Mouse (Mus musculus): ENCODE measurements at regions not wholly inside any gene's neighbourhood (a gene's known extent, or its start where the extent isn't known, plus 50 kb on each side); places are given as distances from the start of the nearest gene placed in this dataset.

DNA sequence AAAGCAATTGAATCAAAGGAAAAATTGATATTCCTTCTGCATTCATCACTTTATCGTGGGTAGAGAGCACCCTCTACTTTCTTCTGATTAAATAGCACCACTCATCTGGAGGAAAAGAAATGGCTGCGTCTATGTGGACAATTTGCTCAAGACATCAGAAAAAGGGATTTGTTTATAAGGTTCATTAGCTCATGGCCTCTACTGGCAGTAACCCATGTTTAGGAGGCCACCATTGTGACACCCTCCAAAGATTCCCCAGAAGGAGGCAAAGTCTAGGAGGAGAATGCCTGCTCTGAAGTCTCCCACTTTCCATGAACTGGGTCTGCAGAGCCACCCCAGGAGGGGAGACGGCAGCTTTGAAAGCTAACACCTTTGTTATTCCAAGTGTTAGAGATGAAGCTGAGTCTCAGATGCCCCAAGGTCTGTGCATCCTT, 147.2 kb upstream of the Plscr5 start:
- no peak for ATAC-seq

DNA sequence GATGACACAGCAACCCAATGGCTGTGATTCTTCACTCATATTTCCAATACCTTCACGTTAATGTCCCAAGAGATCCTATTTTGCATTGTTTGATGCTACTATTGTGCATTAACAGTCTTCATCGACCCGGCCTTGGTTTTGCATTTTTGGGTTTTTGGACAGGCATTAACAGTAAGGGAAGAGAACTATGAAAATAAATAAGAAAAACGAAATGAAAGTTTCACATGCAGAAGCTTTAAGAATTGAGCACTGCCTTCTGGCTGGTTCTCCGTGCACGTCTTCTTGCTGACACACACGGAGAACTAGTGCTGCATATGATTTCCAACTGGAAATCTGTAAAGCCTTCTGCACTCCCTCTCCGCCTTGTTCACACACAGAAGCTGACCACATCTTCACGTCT, 148.6 kb upstream of the Plscr5 start:
- ATAC-seq = no peak

DNA sequence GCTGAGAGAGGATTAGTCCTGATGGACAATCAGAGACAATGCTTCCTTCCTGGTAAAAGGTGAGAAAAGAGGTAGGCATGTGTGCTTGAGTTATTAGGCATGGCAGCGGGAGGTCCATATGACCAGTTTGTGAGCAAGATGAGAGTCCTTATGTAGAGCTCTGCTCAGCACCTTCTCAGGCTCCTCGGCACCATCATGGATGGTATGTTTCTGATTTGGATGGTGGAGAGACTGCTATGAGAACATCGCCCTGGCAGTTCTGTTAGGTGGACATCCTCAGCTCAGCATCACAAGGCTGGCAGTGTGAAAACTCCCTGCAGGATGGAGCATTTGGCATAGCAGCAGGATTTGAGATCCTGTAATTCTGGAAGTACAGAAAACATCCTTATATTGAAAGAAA, 176.2 kb upstream of the Plscr5 start:
- no peak for ATAC-seq

GRCm38 (mm10) chr9:92015923-92016322, 176.8 kb upstream of the Plscr5 start:
- no peak for ATAC-seq

GRCm38 (mm10) chr9:91988240-91988639, 204.5 kb upstream of the Plscr5 start:
- ATAC-seq = no peak

- ATAC-seq = no peak
Observed at GRCm38 (mm10) chr9:91981955-91982621, 210.6 kb upstream of the Plscr5 start.

GRCm38 (mm10) chr9:91981499-91981898, 211.2 kb upstream of the Plscr5 start:
- no peak for ATAC-seq

DNA sequence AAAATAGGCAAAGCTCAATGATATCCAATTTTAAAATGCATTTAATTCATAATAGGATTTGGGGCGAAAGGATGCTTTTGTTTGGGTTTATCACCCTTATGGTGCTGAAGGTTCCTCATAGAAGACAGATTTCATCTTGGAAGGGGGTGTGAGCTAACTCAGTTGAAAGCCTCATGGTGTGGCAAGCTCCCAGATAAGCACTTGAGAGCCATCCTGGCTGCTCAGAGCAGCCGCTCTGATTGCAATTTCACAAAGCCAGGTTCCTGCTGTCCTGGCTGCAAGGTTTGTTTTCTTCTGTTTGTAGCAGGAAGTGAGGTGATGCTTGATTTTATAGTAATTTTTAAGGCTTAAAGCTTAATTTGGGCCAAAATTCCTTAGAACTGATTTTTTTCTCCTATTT, 228.7 kb upstream of the Plscr5 start:
- ATAC-seq = no peak

DNA sequence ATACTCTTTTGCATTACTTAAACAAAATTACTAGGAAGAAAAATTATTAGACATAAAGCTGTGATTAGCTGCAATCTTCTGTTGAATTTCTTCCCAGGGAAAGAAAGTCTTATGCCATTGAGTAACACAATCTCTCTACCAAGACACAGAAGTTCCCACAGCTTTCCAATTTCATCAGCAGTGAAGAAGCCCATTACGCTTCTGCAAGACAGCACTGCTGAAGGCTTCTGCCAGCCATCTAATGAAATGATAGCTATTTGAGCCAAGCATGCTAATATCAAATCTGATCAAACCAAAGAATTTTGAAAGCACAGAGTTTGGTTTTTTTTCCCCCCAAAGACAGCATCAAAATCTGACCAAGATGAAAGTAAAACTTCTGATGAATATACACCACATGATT, 230.0 kb upstream of the Plscr5 start:
- ATAC-seq = no peak

GRCm38 (mm10) chr9:91961666-91962065, 231.1 kb upstream of the Plscr5 start:
- no peak for ATAC-seq

GRCm38 (mm10) chr9:91960556-91961325, 232.0 kb upstream of the Plscr5 start:
- no peak for ATAC-seq

GRCm38 (mm10) chr9:91959592-91959991, 233.1 kb upstream of the Plscr5 start:
- no peak for ATAC-seq

- no peak for ATAC-seq
Observed at GRCm38 (mm10) chr9:91959076-91959475, 233.7 kb upstream of the Plscr5 start.

DNA sequence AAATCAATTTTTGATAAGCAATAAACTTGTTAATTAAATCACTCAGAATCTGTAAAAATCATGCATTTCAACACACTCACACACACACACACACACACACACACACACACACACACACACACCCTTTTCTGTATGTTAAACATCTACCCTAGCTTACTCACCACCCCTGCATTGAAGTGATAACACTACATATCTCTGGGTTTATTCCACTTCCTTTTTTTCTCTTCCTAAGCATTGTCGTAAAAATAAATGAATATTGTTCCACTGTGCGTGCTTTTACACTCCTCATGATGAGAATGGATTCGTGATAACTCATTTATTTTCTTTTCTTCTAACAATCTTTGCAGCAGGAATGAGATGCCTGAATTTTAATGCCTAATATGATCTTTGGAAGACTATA, 234.3 kb upstream of the Plscr5 start:
- no peak for ATAC-seq

GRCm38 (mm10) chr9:91957061-91957460, 235.7 kb upstream of the Plscr5 start:
- no peak for ATAC-seq

- no peak for ATAC-seq
Observed at GRCm38 (mm10) chr9:91948746-91949145, 244.0 kb upstream of the Plscr5 start.

- no peak for ATAC-seq
Observed at GRCm38 (mm10) chr9:91942001-91942400, 250.7 kb upstream of the Plscr5 start.

- no peak for ATAC-seq
Observed at GRCm38 (mm10) chr9:91938729-91939128, 254.0 kb upstream of the Plscr5 start.

- no peak for ATAC-seq
Observed at GRCm38 (mm10) chr9:91904066-91904465, 288.7 kb upstream of the Plscr5 start.

DNA sequence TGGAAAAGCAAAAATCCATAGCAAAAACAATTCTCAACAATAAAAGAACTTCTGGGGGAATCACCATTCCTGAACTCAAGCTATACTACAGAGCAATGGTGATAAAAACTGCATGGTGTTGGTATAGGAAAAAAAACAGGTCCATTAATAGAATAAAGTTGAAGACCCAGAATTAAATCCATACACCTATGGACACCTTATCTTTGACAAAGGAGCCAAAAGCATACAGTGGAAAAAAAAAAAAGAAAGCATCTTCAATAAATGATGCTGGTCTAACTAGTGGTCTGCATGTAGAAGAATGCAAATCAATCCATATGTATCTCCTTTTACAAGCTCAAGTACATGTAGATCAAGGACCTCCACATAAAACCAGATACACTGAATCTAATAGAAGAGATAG, 291.8 kb upstream of the Plscr5 start:
- ATAC-seq = peak; percentile 93

GRCm38 (mm10) chr9:91876823-91877222, 315.9 kb upstream of the Plscr5 start:
- ATAC-seq = no peak

GRCm38 (mm10) chr9:91831556-91831955, 361.2 kb upstream of the Plscr5 start:
- ATAC-seq = no peak

DNA sequence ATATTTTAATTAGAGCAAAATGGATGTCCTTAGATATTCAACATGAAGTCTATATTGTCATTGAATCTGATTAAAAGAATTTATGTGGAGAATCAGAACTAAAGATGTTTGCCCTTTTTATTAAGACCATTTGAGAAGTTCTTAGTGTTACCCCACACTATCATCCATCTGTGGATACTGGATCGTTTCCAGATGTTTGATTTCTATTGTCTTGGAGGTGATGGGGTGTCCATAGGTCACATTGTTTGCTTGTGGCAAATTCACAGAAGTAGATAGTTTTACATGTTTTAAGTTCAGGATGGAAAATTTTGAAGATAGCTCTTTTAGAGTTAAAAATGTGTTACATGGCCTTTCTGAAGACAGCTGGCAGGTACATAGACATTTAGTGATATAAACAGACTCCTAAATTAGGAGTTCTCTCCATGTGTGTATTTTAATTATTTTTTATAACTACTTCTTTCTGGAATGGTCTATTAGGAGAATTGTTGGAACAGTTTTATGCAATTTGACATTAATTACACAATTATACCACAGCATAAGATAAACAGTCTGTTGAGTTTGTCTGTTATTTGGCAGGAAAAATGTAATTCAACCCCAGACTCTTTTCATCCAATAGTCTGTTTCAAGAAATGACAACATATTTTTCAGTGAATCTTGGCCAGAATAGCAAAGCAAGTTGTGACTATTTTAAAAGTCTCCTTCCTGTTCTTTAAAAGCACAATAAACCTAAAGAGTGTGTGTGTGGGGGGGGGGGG, 368.8 kb upstream of the Plscr5 start:
- ATAC-seq = no peak
